Mouse (Mus musculus): ENCODE measurements around the gene Ascl3. TPM values are rescaled to one million over a fixed set of nuclear protein-coding genes. Genes with fewer than 3 reads are reported as not detected.

Ascl3 gene
- total RNA-seq, 2 experiments from 2014 or later: not detected

GRCm38 (mm10) chr7:109741703-109742102 is 10.2 kb upstream of the Ascl3 start:
- Histone ChIP-seq H3K4me3 (no peak overlapping the region), H3K27ac (no peak overlapping the region)
- intact Hi-C loops (cut with DNase I): no loop called here
- no peak for TF ChIP-seq CTCF (IDR thresholded peaks at IDR 0.05)
- DNase-seq (ENCODE audit: extremely low spot score in 1 of 2, low spot score in 2 of 2): no peak

GRCm38 (mm10) chr7:109741060-109741459 is 9.5 kb upstream of the Ascl3 start:
- intact Hi-C loops (cut with DNase I): no loop called here
- H3K4me3 ChIP-seq: no peak overlapping the region
- H3K27ac ChIP-seq: no peak overlapping the region
- no peak for TF ChIP-seq CTCF (IDR thresholded peaks at IDR 0.05)
- no peak for DNase-seq (ENCODE audit: extremely low spot score in 1 of 2, low spot score in 2 of 2)

DNA sequence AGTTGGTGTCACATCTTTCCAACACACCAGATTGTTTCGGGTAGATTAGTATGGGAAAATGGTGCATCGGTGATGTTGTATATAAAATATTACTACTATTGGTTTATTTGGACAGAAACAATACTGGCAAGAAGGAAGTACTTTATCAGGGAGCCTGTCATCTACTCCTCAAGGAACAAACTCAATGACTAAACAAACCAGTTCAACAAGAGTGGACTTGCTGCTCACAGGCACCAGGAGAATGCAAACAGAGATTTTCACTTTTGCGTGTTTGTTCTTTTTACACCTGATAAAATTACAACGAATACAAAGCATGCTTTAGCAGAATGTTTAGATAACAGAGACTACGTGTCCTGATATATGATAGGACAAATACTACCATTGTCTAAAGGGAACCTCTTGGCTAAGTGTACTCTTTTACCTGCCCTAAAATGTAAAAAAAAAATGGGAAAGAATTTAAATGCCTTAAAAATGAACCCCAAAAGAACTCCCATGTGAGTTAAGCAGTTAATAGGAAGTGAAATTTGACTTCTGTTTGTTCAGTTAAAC is 8.4 kb upstream of the Ascl3 start:
- no peak for TF ChIP-seq CTCF (IDR thresholded peaks at IDR 0.05)
- DNase-seq (ENCODE audit: extremely low spot score in 1 of 2, low spot score in 2 of 2): no peak
- no peak overlapping the region for H3K4me3 ChIP-seq
- H3K27ac ChIP-seq: no peak overlapping the region
- intact Hi-C loops (cut with DNase I): no loop called here

- intact Hi-C loops (cut with DNase I): no loop called here
- Histone ChIP-seq H3K4me3 (no peak overlapping the region), H3K27ac (no peak overlapping the region)
- TF ChIP-seq CTCF (IDR thresholded peaks at IDR 0.05): no peak
- no peak for DNase-seq (ENCODE audit: extremely low spot score in 1 of 2, low spot score in 2 of 2)
These were observed 3.3 kb upstream of the Ascl3 start for GRCm38 (mm10) chr7:109734806-109735205.

DNA sequence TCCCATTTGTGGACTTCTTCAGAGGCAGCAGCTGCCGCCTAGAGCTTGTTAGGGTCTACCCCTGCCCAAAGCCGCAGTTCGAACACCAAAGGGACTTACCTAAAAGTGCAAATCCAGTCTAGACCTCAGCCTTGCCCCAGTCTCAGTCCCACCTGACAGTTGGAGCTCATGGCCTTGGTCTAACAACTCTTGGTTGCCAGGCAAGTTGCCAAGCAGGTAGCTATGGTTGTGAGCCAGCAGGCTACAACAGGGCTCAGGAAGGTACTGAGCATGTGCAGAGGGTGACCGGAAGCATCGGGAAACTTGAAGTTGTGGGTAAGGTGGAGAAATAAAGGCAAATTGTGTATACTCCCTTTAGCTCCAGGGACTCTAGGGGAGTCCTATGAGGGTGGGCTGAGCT is 7.8 kb downstream of the Ascl3 start, which contains the start of gene BC051019:
TSS of gene BC051019 (minus strand) at position 154 of the 400 bp plus-strand sequence.
- no peak for TF ChIP-seq CTCF (IDR thresholded peaks at IDR 0.05)
- DNase-seq (ENCODE audit: extremely low spot score in 1 of 2, low spot score in 2 of 2): no peak
- Histone ChIP-seq H3K4me3 (no peak within 1 kb of the TSS), H3K27ac (no peak within 1 kb of the TSS)
- intact Hi-C loops (cut with DNase I): no loop called here

GRCm38 (mm10) chr7:109723114-109723513 is 8.4 kb downstream of the Ascl3 start:
- TF ChIP-seq CTCF (IDR thresholded peaks at IDR 0.05): no peak
- DNase-seq (ENCODE audit: extremely low spot score in 1 of 2, low spot score in 2 of 2): no peak
- no peak overlapping the region for H3K27ac ChIP-seq
- no peak overlapping the region for H3K4me3 ChIP-seq
- intact Hi-C loops (cut with DNase I): no loop called here

DNA sequence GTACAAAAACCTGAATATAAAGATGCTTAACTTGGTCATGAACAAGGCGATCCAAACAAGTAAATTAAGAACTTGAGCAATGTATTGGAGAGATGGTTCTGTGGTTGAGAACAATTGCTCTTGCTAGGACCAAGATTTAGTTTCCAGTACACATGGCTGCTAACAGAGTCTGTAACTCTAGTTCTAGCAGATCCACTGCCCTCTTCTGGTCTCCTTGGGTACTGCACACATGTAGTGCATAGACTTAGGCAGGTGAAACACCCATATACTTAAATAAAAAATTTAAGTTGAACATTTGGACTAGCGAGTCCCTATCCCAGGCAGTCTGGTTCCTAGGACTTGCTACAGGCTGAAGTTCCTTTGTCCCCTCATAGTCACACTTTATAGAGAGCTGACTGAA is 8.9 kb downstream of the Ascl3 start:
- intact Hi-C loops (cut with DNase I): no loop called here
- TF ChIP-seq CTCF (IDR thresholded peaks at IDR 0.05): peak; percentile 16
- Histone ChIP-seq H3K4me3 (no peak overlapping the region), H3K27ac (no peak overlapping the region)
- DNase-seq (ENCODE audit: extremely low spot score in 1 of 2, low spot score in 2 of 2): no peak

GRCm38 (mm10) chr7:109719286-109719685 is 12.2 kb downstream of the Ascl3 start:
- intact Hi-C loops (cut with DNase I): loop anchor here (2.0 kb wide), 1 partner anchor 190 kb away; no protein-coding TSS in a partner anchor
- DNase-seq (ENCODE audit: extremely low spot score in 1 of 2, low spot score in 2 of 2): peak in 1 of 2 experiments; percentile 24
- TF ChIP-seq CTCF (IDR thresholded peaks at IDR 0.05): peak; percentile 74
- H3K4me3 ChIP-seq: no peak overlapping the region
- no peak overlapping the region for H3K27ac ChIP-seq

GRCm38 (mm10) chr7:109713434-109713982 is 18.0 kb downstream of the Ascl3 start:
- no peak for DNase-seq (ENCODE audit: extremely low spot score in 1 of 2, low spot score in 2 of 2)
- H3K4me3 ChIP-seq: no peak overlapping the region
- intact Hi-C loops (cut with DNase I): no loop called here
- no peak for TF ChIP-seq CTCF (IDR thresholded peaks at IDR 0.05)
- no peak overlapping the region for H3K27ac ChIP-seq

DNA sequence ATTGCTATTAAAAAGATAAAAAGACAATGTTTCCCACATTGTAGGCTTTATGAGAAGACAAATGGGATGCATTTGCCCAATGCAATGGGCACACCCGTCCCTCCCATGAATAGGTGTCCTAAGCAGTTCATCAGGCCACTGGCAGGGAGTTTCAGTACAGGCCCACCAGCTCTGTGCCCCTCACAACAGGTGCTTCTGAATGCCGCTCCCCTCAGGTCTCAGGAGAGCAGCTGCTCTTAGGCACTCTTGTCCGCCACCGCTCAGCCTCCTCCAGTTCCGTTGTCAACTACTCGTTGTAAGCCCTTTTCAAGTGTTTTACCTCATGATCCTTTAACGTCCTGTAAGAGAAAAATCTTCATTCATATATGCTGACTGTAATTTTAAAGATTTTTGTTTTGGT is 19.3 kb downstream of the Ascl3 start:
- intact Hi-C loops (cut with DNase I): no loop called here
- DNase-seq (ENCODE audit: extremely low spot score in 1 of 2, low spot score in 2 of 2): no peak
- Histone ChIP-seq H3K4me3 (no peak overlapping the region), H3K27ac (no peak overlapping the region)
- no peak for TF ChIP-seq CTCF (IDR thresholded peaks at IDR 0.05)

- TF ChIP-seq CTCF (IDR thresholded peaks at IDR 0.05): no peak
- Histone ChIP-seq H3K4me3 (no peak overlapping the region), H3K27ac (no peak overlapping the region; the same call in 1 of the 2 replicates)
- no peak for DNase-seq (ENCODE audit: extremely low spot score in 1 of 2, low spot score in 2 of 2)
- intact Hi-C loops (cut with DNase I): no loop called here
These were observed 21.5 kb downstream of the Ascl3 start for GRCm38 (mm10) chr7:109710069-109710468.

GRCm38 (mm10) chr7:109708961-109709382 is 22.6 kb downstream of the Ascl3 start:
- no peak overlapping the region for H3K27ac ChIP-seq

More at GRCm38 (mm10) chr7:109708961-109709382, 22.6 kb downstream of the Ascl3 start:
- no peak for DNase-seq (ENCODE audit: extremely low spot score in 1 of 2, low spot score in 2 of 2)
- no peak for TF ChIP-seq CTCF (IDR thresholded peaks at IDR 0.05)
- no peak overlapping the region for H3K4me3 ChIP-seq
- intact Hi-C loops (cut with DNase I): loop anchor here (5.0 kb wide), 1 partner anchor 183 kb away; no protein-coding TSS in a partner anchor
